8 mouse cellular contexts compared by ENCODE assay signal in the genomic region with DNA sequence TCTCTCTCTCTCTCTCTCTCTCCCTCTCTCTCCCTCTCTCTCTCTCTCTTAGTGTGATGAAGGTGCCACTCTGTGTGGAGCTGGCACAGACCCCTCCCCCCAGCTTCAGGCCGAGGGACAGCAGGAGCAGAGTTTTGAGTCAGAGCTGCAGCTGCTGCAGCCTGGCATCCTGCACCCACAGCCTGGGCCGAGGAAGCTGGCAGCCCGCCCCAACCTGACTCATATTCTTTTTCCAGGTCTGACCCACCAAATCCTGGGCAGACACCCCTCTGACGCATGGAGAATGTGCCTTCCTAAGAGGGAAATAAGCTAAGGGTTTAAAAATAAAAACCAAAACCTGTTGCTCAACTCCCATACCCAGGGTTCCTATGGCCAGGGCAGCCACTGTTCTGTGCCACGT. TPM values are rescaled to one million over a fixed set of nuclear protein-coding genes. Genes with fewer than 3 reads are reported as not detected.
DNase-seq lines count a peak whose midpoint lies in the region; ATAC-seq and TF ChIP-seq lines count a peak whose summit lies in the region.

No protein-coding gene starts in this region.

- intact Hi-C loops in gastrocnemius, postnatal 14 days (cut with DNase I; ENCODE audit: low total_unique reads) = no loop called here

- H3K9ac ChIP-seq in midbrain, postnatal 0 days (replicated peaks; ENCODE audit: low read length, poor library complexity, severe bottlenecking) = no peak overlapping the region
- H3K9ac ChIP-seq in intestine, embryonic 16.5 days (ENCODE audit: low read depth, low read length) = no peak overlapping the region
- H3K9ac ChIP-seq in intestine, embryonic 15.5 days = no peak overlapping the region

- no peak overlapping the region for H3K4me3 ChIP-seq in layer of hippocampus, adult 2 months
- no peak overlapping the region for H3K4me3 ChIP-seq in midbrain, postnatal 0 days (ENCODE audit: low read depth, low read length)
- no peak overlapping the region for H3K4me3 ChIP-seq in intestine, embryonic 16.5 days (ENCODE audit: low read length)
- H3K4me3 ChIP-seq in intestine, embryonic 15.5 days (replicated peaks) = no peak overlapping the region

- H3K36me3 ChIP-seq in midbrain, postnatal 0 days (ENCODE audit: insufficient read depth, low read length) = no peaks in the 10 kb centered on the region
- H3K36me3 ChIP-seq in intestine, embryonic 16.5 days (ENCODE audit: control insufficient read depth, insufficient read depth, low read length) = no peaks in the 10 kb centered on the region
- H3K36me3 ChIP-seq in intestine, embryonic 15.5 days = no peaks in the 10 kb centered on the region

- H3K9me3 ChIP-seq in midbrain, postnatal 0 days (ENCODE audit: low read length) = no peaks in the 10 kb centered on the region
- H3K9me3 ChIP-seq in intestine, embryonic 16.5 days (ENCODE audit: control insufficient read depth, low read length) = no peaks in the 10 kb centered on the region
- no peaks in the 10 kb centered on the region for H3K9me3 ChIP-seq in intestine, embryonic 15.5 days

- no peak; the same call in 1 of the 2 replicates for ATAC-seq in midbrain, postnatal 0 days (ENCODE audit: low FRiP score)
- ATAC-seq in intestine, embryonic 16.5 days = no peak
- no peak for ATAC-seq in intestine, embryonic 15.5 days

- peak; percentile 46 for DNase-seq in urinary bladder, adult 2 months (ENCODE audit: low spot score)
- no peak for DNase-seq in urinary bladder, postnatal 10 days (ENCODE audit: low spot score)
- peak; percentile 71 for DNase-seq in cerebellum, adult 9-10 months
- peak; percentile 89 for DNase-seq in gastrocnemius, postnatal 14 days
- DNase-seq in layer of hippocampus, adult 2 months (ENCODE audit: low spot score in 2 of 2) = peak; percentile 59 to 62
- peak; percentile 56 for DNase-seq in midbrain, postnatal 0 days (ENCODE audit: low spot score)

- 52% methylated on average over 5 of the region's 5 CpGs for WGBS in midbrain, postnatal 0 days
- WGBS in intestine, embryonic 16.5 days = 58% methylated on average over 5 of the region's 5 CpGs
- WGBS in intestine, embryonic 15.5 days = 62% methylated on average over 5 of the region's 5 CpGs

- H3K4me1 ChIP-seq in midbrain, postnatal 0 days (ENCODE audit: insufficient read depth, low read length) = no peaks in the 10 kb centered on the region
- H3K4me1 ChIP-seq in intestine, embryonic 16.5 days (ENCODE audit: control insufficient read depth, insufficient read depth, low read length) = peaks cover 14% of the 10 kb centered on the region
- peaks cover 16% of the 10 kb centered on the region; the same call in 1 of the 2 replicates for H3K4me1 ChIP-seq in intestine, embryonic 15.5 days (replicated peaks)

- no peak overlapping the region for H3K4me2 ChIP-seq in midbrain, postnatal 0 days (ENCODE audit: low read depth, low read length, poor library complexity, severe bottlenecking)
- no peak overlapping the region for H3K4me2 ChIP-seq in intestine, embryonic 16.5 days (ENCODE audit: low read depth, low read length)
- no peak overlapping the region for H3K4me2 ChIP-seq in intestine, embryonic 15.5 days (replicated peaks)

- peak overlapping the region; percentile 74 for H3K27ac ChIP-seq in layer of hippocampus, adult 2 months
- no peak overlapping the region for H3K27ac ChIP-seq in midbrain, postnatal 0 days (ENCODE audit: low read depth, low read length)
- H3K27ac ChIP-seq in intestine, embryonic 16.5 days (ENCODE audit: low read length) = no peak overlapping the region
- no peak overlapping the region for H3K27ac ChIP-seq in intestine, embryonic 15.5 days

- no peaks in the 10 kb centered on the region for H3K27me3 ChIP-seq in midbrain, postnatal 0 days (ENCODE audit: insufficient read depth, low read length)
- H3K27me3 ChIP-seq in intestine, embryonic 16.5 days (replicated peaks; ENCODE audit: control insufficient read depth, insufficient read depth, low read length) = no peaks in the 10 kb centered on the region
- no peaks in the 10 kb centered on the region for H3K27me3 ChIP-seq in intestine, embryonic 15.5 days (replicated peaks)

- no peak for TF ChIP-seq CTCF in layer of hippocampus, adult 2 months (conservative IDR thresholded peaks at IDR 0.05)
- TF ChIP-seq CTCF in midbrain, postnatal 0 days (IDR thresholded peaks at IDR 0.05) = no peak

RNA-seq across cellular contexts. Expression of a gene that starts 9.8 kb away (rescaled TPM):
- 0.58 and 0.77 TPM in 2 replicates for polyA plus RNA-seq in urinary bladder, adult 2 months (2012; rRNA removed)
- total RNA-seq in gastrocnemius, postnatal 14 days (2021) = 1 to 10 TPM; 1.1 to 1.4 TPM
- total RNA-seq in layer of hippocampus, adult 2 months (2021) = 1 to 10 TPM; 1.2 to 1.8 TPM
- 4.6 and 5.5 TPM in 2 replicates for total RNA-seq in midbrain, postnatal 0 days (2014; rRNA removed)
- 0.86 and 0.89 TPM in 2 replicates for polyA plus RNA-seq in midbrain, postnatal 0 days (2015; fragmentation: Nextera tagmentation; extraction: Ambion mirVana)
- 1.3 and 1.4 TPM in 2 replicates for polyA plus RNA-seq in intestine, embryonic 16.5 days (2015; fragmentation: Nextera tagmentation; extraction: Ambion mirVana)
- 1.9 TPM in 2 replicates for polyA plus RNA-seq in intestine, embryonic 15.5 days (2015; fragmentation: Nextera tagmentation; extraction: Ambion mirVana)
